Mouse (Mus musculus) bone marrow macrophage, adult 2 months (primary cell): ENCODE measurements at regions not wholly inside any gene's neighbourhood (a gene's known extent, or its start where the extent isn't known, plus 50 kb on each side); places are given as distances from the start of the nearest gene placed in this dataset.

Experiments used
- CTCF ChIP-seq: IDR thresholded peaks from 2 replicates; pipeline ENCODE4 v1.5.1; 2012; ENCODE audit warnings: low read depth, mild to moderate bottlenecking, low read length, moderate library complexity
- POLR2A ChIP-seq: IDR thresholded peaks from 2 replicates; pipeline ENCODE4 v1.6.1; 2012; ENCODE audit warnings: mild to moderate bottlenecking, low read depth, low read length, borderline replicate concordance

DNA sequence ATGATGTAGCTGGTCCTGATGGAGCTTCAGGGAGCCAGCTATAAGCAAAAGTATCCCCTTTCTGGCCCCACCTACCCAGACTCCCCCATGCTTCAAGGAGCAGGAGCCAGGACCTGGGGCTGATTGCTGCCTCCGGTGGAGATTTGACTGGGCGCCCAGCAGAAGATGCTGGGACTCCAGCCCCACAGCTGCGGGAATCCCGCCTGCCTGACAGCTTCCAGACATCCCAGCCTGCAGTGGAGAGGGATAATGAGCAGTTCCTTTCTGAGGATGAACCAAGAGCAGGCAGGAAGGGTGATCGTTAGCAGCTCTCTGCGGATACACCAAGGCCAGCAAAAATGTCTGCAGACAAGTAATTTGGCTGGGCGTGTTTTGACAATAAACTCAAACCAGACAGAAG lies 376.6 kb downstream of the Hs3st3b1 start:
- TF ChIP-seq POLR2A: no peak
- TF ChIP-seq CTCF: no peak
